8 mouse cellular contexts compared by ENCODE assay signal in the genomic region with DNA sequence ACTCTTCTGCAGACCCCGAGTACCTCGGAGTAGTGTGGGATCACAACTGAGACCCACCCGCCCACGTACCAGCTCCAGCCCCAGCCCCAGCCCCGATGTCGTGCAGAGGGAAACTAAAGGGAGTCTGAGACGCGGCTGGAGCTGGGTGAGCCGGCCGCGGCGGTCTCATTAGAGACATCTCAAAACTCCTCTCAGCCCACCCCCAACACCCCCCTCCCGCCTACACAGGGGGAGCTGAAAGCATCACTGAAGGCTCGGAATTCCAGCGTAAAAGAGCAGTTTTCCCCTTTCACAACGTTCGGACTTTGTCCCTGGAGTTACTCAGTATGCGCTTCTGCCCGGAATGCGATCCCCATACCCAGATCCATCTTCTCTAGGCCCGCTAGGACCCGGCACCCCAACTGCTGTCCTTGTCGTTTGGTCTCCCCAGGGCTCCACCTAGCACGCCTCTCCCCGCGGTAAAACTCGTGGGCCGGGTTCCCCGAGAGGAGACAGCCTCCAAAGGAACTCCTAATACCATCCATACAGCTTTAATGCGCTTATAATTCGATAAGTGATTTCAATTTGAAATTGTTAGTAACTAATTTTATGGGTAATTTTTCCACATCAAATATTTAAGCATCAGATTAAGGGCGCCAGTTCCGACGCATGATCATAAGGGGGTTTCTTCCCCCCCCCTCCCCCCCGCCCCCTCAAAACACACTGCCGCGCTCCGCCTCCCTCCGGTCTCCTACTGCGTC.
DNase-seq lines count a peak whose midpoint lies in the region; ATAC-seq and TF ChIP-seq lines count a peak whose summit lies in the region.

No protein-coding gene starts in this region.

- peak overlapping the region; percentile 2 for H3K9ac ChIP-seq in forebrain, embryonic 14.5 days (ENCODE audit: low read length)
- peak overlapping the region; percentile 77 for H3K9ac ChIP-seq in lung, embryonic 16.5 days (ENCODE audit: low read length)

- no peaks in the 10 kb centered on the region for H3K9me3 ChIP-seq in forebrain, embryonic 14.5 days (replicated peaks; ENCODE audit: control insufficient read depth, low read length)
- no peaks in the 10 kb centered on the region for H3K9me3 ChIP-seq in lung, embryonic 16.5 days (ENCODE audit: control insufficient read depth, low read length)

- H3K4me2 ChIP-seq in forebrain, embryonic 14.5 days (ENCODE audit: low read length) = peak overlapping the region; percentile 69
- H3K4me2 ChIP-seq in lung, embryonic 16.5 days (ENCODE audit: low read depth, low read length) = peak overlapping the region; percentile 87

- no peak for TF ChIP-seq POLR2A in kidney, adult 2 months (IDR thresholded peaks at IDR 0.05; ENCODE audit: low read depth, low read length)

- H3K4me1 ChIP-seq in brown adipose tissue, adult 24 weeks (ENCODE audit: control insufficient read depth, insufficient read depth, insufficient read length, low read length) = no peaks in the 10 kb centered on the region
- H3K4me1 ChIP-seq in forebrain, embryonic 14.5 days (ENCODE audit: control insufficient read depth, insufficient read depth, low read length) = peaks cover 5% of the 10 kb centered on the region
- 0 out of 2 replicates have a peak, but pooled peaks cover 2% of the 10 kb centered on the region for H3K4me1 ChIP-seq in kidney, adult 2 months (ENCODE audit: control insufficient read depth, insufficient read depth, low read length)
- peaks cover 16% of the 10 kb centered on the region for H3K4me1 ChIP-seq in lung, embryonic 16.5 days (replicated peaks; ENCODE audit: control insufficient read depth, insufficient read depth, low read length)

- TF ChIP-seq CTCF in kidney, adult 2 months (conservative IDR thresholded peaks at IDR 0.05; ENCODE audit: insufficient read depth, insufficient read length, low read depth, low read length) = no peak

- DNase-seq in urinary bladder, adult 2 months (ENCODE audit: low spot score) = peak; percentile 53
- DNase-seq in urinary bladder, postnatal 10 days (ENCODE audit: low spot score) = no peak
- DNase-seq in forebrain, embryonic 14.5 days (ENCODE audit: low spot score) = peak; percentile 40
- DNase-seq in kidney, adult 2 months = peak; percentile 41
- DNase-seq in right cerebral cortex, postnatal 4 days = peak; percentile 26
- no peak for DNase-seq in layer of hippocampus, adult 11-12 months (ENCODE audit: low spot score)

- peaks cover 33% of the 10 kb centered on the region for H3K27me3 ChIP-seq in forebrain, embryonic 14.5 days (replicated peaks; ENCODE audit: control insufficient read depth, insufficient read depth, low read length)
- peaks cover 6% of the 10 kb centered on the region; the same call in 1 of the 2 replicates for H3K27me3 ChIP-seq in kidney, adult 2 months (replicated peaks; ENCODE audit: control insufficient read depth, insufficient read depth, low read length)
- H3K27me3 ChIP-seq in lung, embryonic 16.5 days (ENCODE audit: control insufficient read depth, insufficient read depth, low read depth, low read length) = peaks cover 9% of the 10 kb centered on the region

- H3K27ac ChIP-seq in brown adipose tissue, adult 24 weeks (replicated peaks; ENCODE audit: low read depth, low read length) = no peak overlapping the region
- H3K27ac ChIP-seq in forebrain, embryonic 14.5 days (ENCODE audit: low read depth, low read length) = no peak overlapping the region
- H3K27ac ChIP-seq in kidney, adult 2 months (ENCODE audit: insufficient read depth, low read depth, low read length) = peak overlapping the region; percentile 75
- H3K27ac ChIP-seq in lung, embryonic 16.5 days (ENCODE audit: low read length) = peak overlapping the region; percentile 94

- no peaks in the 10 kb centered on the region for H3K36me3 ChIP-seq in forebrain, embryonic 14.5 days (ENCODE audit: control insufficient read depth, insufficient read depth, low read length)
- no peaks in the 10 kb centered on the region for H3K36me3 ChIP-seq in kidney, adult 2 months (ENCODE audit: control insufficient read depth, insufficient read depth, low read length)
- no peaks in the 10 kb centered on the region for H3K36me3 ChIP-seq in lung, embryonic 16.5 days (ENCODE audit: control insufficient read depth, insufficient read depth, low read length)

- ATAC-seq in forebrain, embryonic 14.5 days = peak; percentile 19
- ATAC-seq in lung, embryonic 16.5 days (ENCODE audit: low read depth) = peak; percentile 32

- WGBS in forebrain, embryonic 14.5 days = under 1% methylated on average over 40 of the region's 40 CpGs
- WGBS in kidney, adult 2 months = 2% methylated on average over 40 of the region's 40 CpGs
- WGBS in lung, embryonic 16.5 days = under 1% methylated on average over 40 of the region's 40 CpGs

- peak overlapping the region; percentile 49 for H3K4me3 ChIP-seq in brown adipose tissue, adult 24 weeks (ENCODE audit: insufficient read depth, low read depth, low read length)
- peak overlapping the region; percentile 40 for H3K4me3 ChIP-seq in forebrain, embryonic 14.5 days (ENCODE audit: low read depth, low read length)
- H3K4me3 ChIP-seq in kidney, adult 2 months (ENCODE audit: insufficient read depth, low read depth, low read length) = peak overlapping the region; percentile 54
- H3K4me3 ChIP-seq in lung, embryonic 16.5 days (ENCODE audit: low read length) = peak overlapping the region; percentile 56

Comparison
In these comparisons a context has a peak if more than half of its experiments do, and no peak if none do; other contexts are left out.
1. DNase-seq: peak in urinary bladder, adult 2 months (single experiment), forebrain, embryonic 14.5 days (single experiment), kidney, adult 2 months (single experiment) and right cerebral cortex, postnatal 4 days (single experiment); none in urinary bladder, postnatal 10 days (single experiment) and layer of hippocampus, adult 11-12 months (single experiment).
2. H3K27ac ChIP-seq: peak in kidney, adult 2 months (single experiment) and lung, embryonic 16.5 days (single experiment); none in brown adipose tissue, adult 24 weeks (single experiment) and forebrain, embryonic 14.5 days (single experiment).
3. Peak in every context shown above with its lines, with median percentiles within 50 percentile points of each other: H3K4me3 ChIP-seq.